Mouse (Mus musculus) layer of hippocampus, postnatal 10 days (tissue): ENCODE data around the gene Gm21783. TPM values are rescaled to one million over a fixed set of nuclear protein-coding genes. Genes with fewer than 3 reads are reported as not detected.
"Not testable (repeated sequence)": the region's sequence is repeated elsewhere in the genome, so short reads cannot be mapped to it uniquely, and the experiment has no call there.

Source experiments
- DNase-seq, 2 experiments: peaks; one replicate each; pipeline ENCODE4 v3.0.0; 2021; ENCODE audit warnings: low spot score in 2 of 2
- long read RNA-seq: library from polyadenylated mRNA; stranded (forward); transcript quantifications from one replicate; pipeline ENCODE4 v2.0.0, GENCODE M21; 2023
- total RNA-seq, 2 experiments: library from RNA; stranded (reverse); gene quantifications; 2 replicates each; pipeline ENCODE4 v1.2.3; 2021

The Gm21783 gene
- total RNA-seq = not detected
- long read RNA-seq = 0 reads

DNA sequence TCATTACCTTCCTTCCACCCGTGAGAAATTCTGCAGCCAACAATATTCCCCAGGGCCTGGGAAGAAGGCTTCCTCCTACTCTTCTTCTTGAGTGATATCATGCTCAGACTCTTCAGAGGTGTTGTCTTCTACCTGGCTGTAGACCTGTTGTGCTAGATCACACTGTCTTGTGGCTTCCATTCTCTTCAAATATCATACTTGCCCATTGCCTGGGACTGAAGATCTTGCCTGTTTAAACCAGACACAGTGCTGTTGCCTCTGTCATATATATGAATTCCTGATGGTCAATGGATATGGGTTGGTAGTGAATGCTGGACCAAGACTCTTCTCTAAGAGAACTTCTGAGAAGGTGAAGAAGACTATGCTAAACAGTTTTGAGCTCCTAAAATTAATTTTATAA is at the start of gene Gm21783:
TSS of gene Gm21783 (minus strand) at position 101 of the 400 bp plus-strand sequence.
- DNase-seq = not testable (repeated sequence)
